Comparison of ENCODE assay signal across 8 mouse cellular contexts in genomic region chr10:8240242-8240641, GRCm38 (mm10).
DNase-seq lines count a peak whose midpoint lies in the region; ATAC-seq and TF ChIP-seq lines count a peak whose summit lies in the region.

No protein-coding gene starts in this region.

- TF ChIP-seq CTCF in liver, adult 2 months (IDR thresholded peaks at IDR 0.05; ENCODE audit: low read depth, low read length): peak; percentile 33; the same call in 1 of the 2 replicates
- TF ChIP-seq CTCF in stomach, postnatal 0 days (IDR thresholded peaks at IDR 0.05; ENCODE audit: low read depth): peak; percentile 95

- H3K27me3 ChIP-seq in intestine, embryonic 14.5 days (replicated peaks; ENCODE audit: control insufficient read depth, insufficient read depth, low read length): no peaks in the 10 kb centered on the region
- no peaks in the 10 kb centered on the region for H3K27me3 ChIP-seq in intestine, embryonic 16.5 days (replicated peaks; ENCODE audit: control insufficient read depth, insufficient read depth, low read length)
- no peaks in the 10 kb centered on the region for H3K27me3 ChIP-seq in liver, adult 2 months (ENCODE audit: control insufficient read depth, insufficient read depth, low read length)
- no peaks in the 10 kb centered on the region for H3K27me3 ChIP-seq in stomach, postnatal 0 days (ENCODE audit: control insufficient read depth, insufficient read depth, low read length)

- no peaks in the 10 kb centered on the region for H3K36me3 ChIP-seq in intestine, embryonic 14.5 days (ENCODE audit: control insufficient read depth, insufficient read depth, low read length)
- no peaks in the 10 kb centered on the region for H3K36me3 ChIP-seq in intestine, embryonic 16.5 days (ENCODE audit: control insufficient read depth, insufficient read depth, low read length)
- no peaks in the 10 kb centered on the region for H3K36me3 ChIP-seq in liver, adult 2 months (ENCODE audit: control insufficient read depth, insufficient read depth, low read length)
- H3K36me3 ChIP-seq in stomach, postnatal 0 days (ENCODE audit: control insufficient read depth, insufficient read depth, low read length): no peaks in the 10 kb centered on the region

- no peak overlapping the region for H3K9ac ChIP-seq in intestine, embryonic 14.5 days (ENCODE audit: low read length)
- H3K9ac ChIP-seq in intestine, embryonic 16.5 days (ENCODE audit: low read depth, low read length): no peak overlapping the region
- no peak overlapping the region for H3K9ac ChIP-seq in liver, adult 2 months (ENCODE audit: low read depth, low read length)
- H3K9ac ChIP-seq in stomach, postnatal 0 days (ENCODE audit: low read length): no peak overlapping the region

- H3K4me1 ChIP-seq in intestine, embryonic 14.5 days (replicated peaks; ENCODE audit: control insufficient read depth, insufficient read depth, low read length): no peaks in the 10 kb centered on the region
- H3K4me1 ChIP-seq in intestine, embryonic 16.5 days (ENCODE audit: control insufficient read depth, insufficient read depth, low read length): no peaks in the 10 kb centered on the region
- H3K4me1 ChIP-seq in liver, adult 2 months (ENCODE audit: control insufficient read depth, insufficient read depth, low read length): no peaks in the 10 kb centered on the region
- no peaks in the 10 kb centered on the region for H3K4me1 ChIP-seq in stomach, postnatal 0 days (replicated peaks; ENCODE audit: control insufficient read depth, insufficient read depth)

- no peak for TF ChIP-seq EP300 in stomach, postnatal 0 days (optimal IDR thresholded peaks at IDR 0.05)

- no peak overlapping the region for H3K4me3 ChIP-seq in intestine, embryonic 14.5 days (ENCODE audit: low read depth, low read length)
- no peak overlapping the region for H3K4me3 ChIP-seq in intestine, embryonic 16.5 days (ENCODE audit: low read length)
- H3K4me3 ChIP-seq in liver, adult 2 months (ENCODE audit: insufficient read depth, low read depth, low read length): no peak overlapping the region
- no peak overlapping the region for H3K4me3 ChIP-seq in stomach, postnatal 0 days (ENCODE audit: low read depth, low read length)

- no peaks in the 10 kb centered on the region for H3K9me3 ChIP-seq in intestine, embryonic 14.5 days (ENCODE audit: control insufficient read depth, low read length)
- no peaks in the 10 kb centered on the region for H3K9me3 ChIP-seq in intestine, embryonic 16.5 days (ENCODE audit: control insufficient read depth, low read length)
- no peaks in the 10 kb centered on the region for H3K9me3 ChIP-seq in stomach, postnatal 0 days (ENCODE audit: control insufficient read depth, low read length)

- H3K27ac ChIP-seq in intestine, embryonic 14.5 days (ENCODE audit: low read depth): no peak overlapping the region
- no peak overlapping the region for H3K27ac ChIP-seq in intestine, embryonic 16.5 days (ENCODE audit: low read length)
- H3K27ac ChIP-seq in liver, adult 2 months (replicated peaks; ENCODE audit: insufficient read depth, low read depth, low read length): no peak overlapping the region
- H3K27ac ChIP-seq in stomach, postnatal 0 days (replicated peaks): no peak overlapping the region

- 10% methylated on average over 3 of the region's 3 CpGs for WGBS in intestine, embryonic 14.5 days
- WGBS in intestine, embryonic 16.5 days: 7% methylated on average over 3 of the region's 3 CpGs
- WGBS in liver, adult 2 months: 8% methylated on average over 3 of the region's 3 CpGs
- 7% methylated on average over 3 of the region's 3 CpGs for WGBS in stomach, postnatal 0 days

- no peak overlapping the region for H3K4me2 ChIP-seq in intestine, embryonic 14.5 days (ENCODE audit: low read length)
- no peak overlapping the region for H3K4me2 ChIP-seq in intestine, embryonic 16.5 days (ENCODE audit: low read depth, low read length)
- no peak overlapping the region for H3K4me2 ChIP-seq in stomach, postnatal 0 days (replicated peaks; ENCODE audit: low read depth)

- ATAC-seq in intestine, embryonic 14.5 days (replicated peaks; ENCODE audit: low FRiP score, low TSS enrichment, low read depth): no peak
- no peak for ATAC-seq in intestine, embryonic 16.5 days
- no peak for ATAC-seq in stomach, postnatal 0 days (ENCODE audit: low FRiP score, low TSS enrichment)

- no peak for TF ChIP-seq POLR2A in liver, adult 2 months (IDR thresholded peaks at IDR 0.05; ENCODE audit: extremely low read depth, insufficient read depth, low read length)

- DNase-seq in intestine, embryonic 14.5 days (ENCODE audit: low spot score): peak; percentile 85
- DNase-seq in cerebellum, postnatal 25 days: peak; percentile 79 to 89
- peak; percentile 83 for DNase-seq in gastrocnemius, postnatal 10 days
- DNase-seq in kidney, postnatal 10 days: peak; percentile 88
- DNase-seq in liver, adult 2 months (ENCODE audit: extremely low read depth, low read depth, low spot score): peak; percentile 40
- peak; percentile 80 for DNase-seq in neural tube, embryonic 10.5 days (ENCODE audit: extremely low spot score, low spot score)
- DNase-seq in stomach, postnatal 0 days (ENCODE audit: low spot score): peak; percentile 71

- no peaks in the 10 kb centered on the region for H3K79me2 ChIP-seq in liver, adult 2 months (ENCODE audit: control insufficient read depth, insufficient read depth, low read length)
